Mouse (Mus musculus) thymus, adult 2 months (tissue): ENCODE data around the gene Grik5.

Source experiments
- CTCF ChIP-seq: fragments of 200-500 bp; IDR thresholded peaks from 2 replicates; pipeline ENCODE4 v1.5.1; 2012; ENCODE audit warnings: mild to moderate bottlenecking, control low read depth, low read length, moderate library complexity, borderline replicate concordance; ENCODE audit not compliant: control insufficient read depth, poor library complexity, insufficient read depth; ENCODE audit errors: extremely low read depth
- POLR2A ChIP-seq: fragments of 200-500 bp; IDR thresholded peaks from 2 replicates; pipeline ENCODE4 v1.6.1; 2012; ENCODE audit warnings: mild to moderate bottlenecking, low read length, control low read depth, moderate library complexity; ENCODE audit not compliant: control insufficient read depth, poor library complexity, insufficient read depth; ENCODE audit errors: extremely low read depth

- TF ChIP-seq POLR2A = no peak
- TF ChIP-seq CTCF = no peak
These were observed 64.4 kb downstream of the Grik5 start for GRCm38 (mm10) chr7:25007609-25008374.
